Mouse (Mus musculus): ENCODE measurements around the gene Hps1.

The Hps1 gene

GRCm38 (mm10) chr19:42713770-42714169 is 66.0 kb downstream of the Hps1 start:
- peak; percentile 32 for DNase-seq

Measured in lung, postnatal 10 days (tissue).